Mouse (Mus musculus) lung, embryonic 14.5 days (tissue): Measurements from ENCODE around the gene Cep68. TPM values are rescaled to one million over a fixed set of nuclear protein-coding genes. Genes with fewer than 3 reads are reported as not detected.

Experiments used
- ATAC-seq: fragments of 200-750 bp; cut with Nextera tagmentation; 2 replicates; pipeline ENCODE4 v1.8.0; 2017; ENCODE audit warnings: mild to moderate bottlenecking, moderate TSS enrichment, moderate library complexity; ENCODE audit not compliant: insufficient read depth
- DNase-seq: peaks from one replicate; pipeline ENCODE4 v3.0.0-alpha.2; 2015
- H3K27ac ChIP-seq: fragments of 300-500 bp; sonication (generic); 2 replicates; pipeline ENCODE4 v1.5.1; 2014; ENCODE audit warnings: low read depth, mild to moderate bottlenecking, moderate library complexity
- H3K27me3 ChIP-seq: fragments of 300-500 bp; sonication (generic); 2 replicates; pipeline ENCODE4 v1.6.1; 2014; ENCODE audit warnings: low read length, control low read depth; ENCODE audit not compliant: insufficient read depth
- H3K36me3 ChIP-seq: fragments of 300-500 bp; sonication (generic); 2 replicates; pipeline ENCODE4 v1.6.1; 2014; ENCODE audit warnings: control low read depth; ENCODE audit not compliant: insufficient read depth
- H3K4me1 ChIP-seq: fragments of 300-500 bp; sonication (generic); 2 replicates; pipeline ENCODE4 v1.6.1; 2014; ENCODE audit warnings: antibody characterized with exemption, control low read depth; ENCODE audit not compliant: insufficient read depth
- H3K4me2 ChIP-seq: fragments of 300-500 bp; sonication (generic); 2 replicates; pipeline ENCODE4 v1.6.1; 2014; ENCODE audit warnings: mild to moderate bottlenecking
- H3K4me3 ChIP-seq: fragments of 300-500 bp; sonication (generic); 2 replicates; pipeline ENCODE4 v1.5.1; 2014; ENCODE audit warnings: low read depth, low read length
- H3K9ac ChIP-seq: fragments of 300-500 bp; sonication (generic); 2 replicates; pipeline ENCODE4 v1.6.1; 2014
- H3K9me3 ChIP-seq: fragments of 300-500 bp; sonication (generic); 2 replicates; pipeline ENCODE4 v1.6.1; 2016; ENCODE audit warnings: low read depth, low read length, control low read depth
- CTCF ChIP-seq: IDR thresholded peaks from 2 replicates; pipeline ENCODE4 v1.5.1; 2016; ENCODE audit warnings: antibody characterized with exemption, low read depth
- WGBS: fragments of 180-500 bp; shearing (Covaris S2); extraction: QIAGEN DNeasy Blood & Tissue Kit; methylation state at CpG from one replicate; pipeline ENCODE4 v1.1.7; 2014; 5-methylcytosine and 5-hydroxymethylcytosine counted together
- polyA plus RNA-seq: library from polyadenylated mRNA; unstranded; fragments of >200 nt; fragmentation: Nextera tagmentation; extraction: Ambion mirVana; gene quantifications from 2 replicates; pipeline ENCODE4 v1.2.1, GENCODE M21; 2014

Gene Cep68
- polyA plus RNA-seq, 1 experiment from 2014 or later, result 46.6 TPM

- Histone ChIP-seq H3K9ac (no peak overlapping the region), H3K9me3 (no peaks in the 10 kb centered on the region), H3K36me3 (no peaks in the 10 kb centered on the region), H3K27ac (no peak overlapping the region), H3K4me2 (no peak overlapping the region), H3K4me1 (no peaks in the 10 kb centered on the region), H3K27me3 (no peaks in the 10 kb centered on the region), H3K4me3 (no peak overlapping the region)
- ATAC-seq (no peak), DNase-seq (no peak)
- WGBS, result 61% methylated on average over 6 of the region's 6 CpGs
- no peak for TF ChIP-seq CTCF
Observed at GRCm38 (mm10) chr11:20187271-20187670, 62.0 kb downstream of the Cep68 start.

Other genes with a start within 250 kb of the Cep68 start
- gene Actr2, start 136.5 kb downstream of the Cep68 start, polyA plus RNA-seq, result 65.9 and 67.4 TPM in 2 replicates
- gene Rab1a, start 48.0 kb downstream of the Cep68 start, polyA plus RNA-seq, result 241 and 258 TPM in 2 replicates
- gene Slc1a4, start 83.3 kb upstream of the Cep68 start, polyA plus RNA-seq, result 23.9 and 24.6 TPM in 2 replicates